Mouse (Mus musculus) lung, embryonic 14.5 days (tissue): ENCODE measurements around the gene Polr2h. TPM values are rescaled to one million over a fixed set of nuclear protein-coding genes. Genes with fewer than 3 reads are reported as not detected.
A peak's percentile ranks its signal among the peaks of the same experiment; 100 is the strongest.

Source experiments
- ATAC-seq: fragments of 200-750 bp; cut with Nextera tagmentation; 2 replicates; pipeline ENCODE4 v1.8.0; 2017; ENCODE audit warnings: mild to moderate bottlenecking, moderate TSS enrichment, moderate library complexity; ENCODE audit not compliant: insufficient read depth
- DNase-seq: peaks from one replicate; pipeline ENCODE4 v3.0.0-alpha.2; 2015
- H3K27ac ChIP-seq: fragments of 300-500 bp; sonication (generic); 2 replicates; pipeline ENCODE4 v1.5.1; 2014; ENCODE audit warnings: low read depth, mild to moderate bottlenecking, moderate library complexity
- H3K27me3 ChIP-seq: fragments of 300-500 bp; sonication (generic); 2 replicates; pipeline ENCODE4 v1.6.1; 2014; ENCODE audit warnings: low read length, control low read depth; ENCODE audit not compliant: insufficient read depth
- H3K36me3 ChIP-seq: fragments of 300-500 bp; sonication (generic); 2 replicates; pipeline ENCODE4 v1.6.1; 2014; ENCODE audit warnings: control low read depth; ENCODE audit not compliant: insufficient read depth
- H3K4me1 ChIP-seq: fragments of 300-500 bp; sonication (generic); 2 replicates; pipeline ENCODE4 v1.6.1; 2014; ENCODE audit warnings: antibody characterized with exemption, control low read depth; ENCODE audit not compliant: insufficient read depth
- H3K4me2 ChIP-seq: fragments of 300-500 bp; sonication (generic); 2 replicates; pipeline ENCODE4 v1.6.1; 2014; ENCODE audit warnings: mild to moderate bottlenecking
- H3K4me3 ChIP-seq: fragments of 300-500 bp; sonication (generic); 2 replicates; pipeline ENCODE4 v1.5.1; 2014; ENCODE audit warnings: low read depth, low read length
- H3K9ac ChIP-seq: fragments of 300-500 bp; sonication (generic); 2 replicates; pipeline ENCODE4 v1.6.1; 2014
- H3K9me3 ChIP-seq: fragments of 300-500 bp; sonication (generic); 2 replicates; pipeline ENCODE4 v1.6.1; 2016; ENCODE audit warnings: low read depth, low read length, control low read depth
- CTCF ChIP-seq: IDR thresholded peaks from 2 replicates; pipeline ENCODE4 v1.5.1; 2016; ENCODE audit warnings: antibody characterized with exemption, low read depth
- WGBS: fragments of 180-500 bp; shearing (Covaris S2); extraction: QIAGEN DNeasy Blood & Tissue Kit; methylation state at CpG from one replicate; pipeline ENCODE4 v1.1.7; 2014; 5-methylcytosine and 5-hydroxymethylcytosine counted together
- polyA plus RNA-seq: library from polyadenylated mRNA; unstranded; fragments of >200 nt; fragmentation: Nextera tagmentation; extraction: Ambion mirVana; gene quantifications from 2 replicates; pipeline ENCODE4 v1.2.1, GENCODE M21; 2014

The Polr2h gene
- polyA plus RNA-seq, 1 experiment from 2014 or later = 114 TPM

- 84% methylated on average over 2 of the region's 2 CpGs for WGBS
- H3K36me3 ChIP-seq = peaks cover 25% of the 10 kb centered on the region
Observed at GRCm38 (mm10) chr16:20706407-20707055, 10.9 kb upstream of the Polr2h start.

GRCm38 (mm10) chr16:20708220-20708938 lies 9.1 kb upstream of the Polr2h start:
- H3K4me2 ChIP-seq = no peak overlapping the region
- no peak for ATAC-seq
- no peak for TF ChIP-seq CTCF
- no peaks in the 10 kb centered on the region for H3K9me3 ChIP-seq
- no peak for DNase-seq
- H3K27ac ChIP-seq = no peak overlapping the region
- H3K27me3 ChIP-seq = no peaks in the 10 kb centered on the region
- no peaks in the 10 kb centered on the region for H3K4me1 ChIP-seq
- no peak overlapping the region for H3K9ac ChIP-seq
- peaks cover 35% of the 10 kb centered on the region for H3K36me3 ChIP-seq
- H3K4me3 ChIP-seq = no peak overlapping the region
- 94% methylated on average over 21 of the region's 21 CpGs for WGBS

More at GRCm38 (mm10) chr16:20706407-20707055, 10.9 kb upstream of the Polr2h start:
- Histone ChIP-seq H3K4me3 (no peak overlapping the region), H3K4me2 (no peak overlapping the region), H3K27ac (0 out of 2 replicates have a peak overlapping the region, but pooled peaks have one; percentile 6), H3K9me3 (no peaks in the 10 kb centered on the region), H3K4me1 (peaks cover 3% of the 10 kb centered on the region; the same call in 1 of the 2 replicates), H3K27me3 (no peaks in the 10 kb centered on the region), H3K9ac (no peak overlapping the region)
- no peak for ATAC-seq
- no peak for DNase-seq
- no peak for TF ChIP-seq CTCF

- Histone ChIP-seq H3K36me3 (peaks cover 35% of the 10 kb centered on the region), H3K27ac (no peak overlapping the region), H3K4me2 (no peak overlapping the region), H3K4me3 (no peak overlapping the region), H3K4me1 (no peaks in the 10 kb centered on the region), H3K27me3 (no peaks in the 10 kb centered on the region), H3K9me3 (no peaks in the 10 kb centered on the region), H3K9ac (no peak overlapping the region)
- no peak; the same call in 1 of the 2 replicates for ATAC-seq
- 73% methylated on average over 19 of the region's 19 CpGs for WGBS
- peak; percentile 77 for DNase-seq
- peak; percentile 78 for TF ChIP-seq CTCF
Observed at GRCm38 (mm10) chr16:20708939-20709734, 8.3 kb upstream of the Polr2h start.

GRCm38 (mm10) chr16:20710370-20710769 lies 7.1 kb upstream of the Polr2h start:
- peaks cover 35% of the 10 kb centered on the region for H3K36me3 ChIP-seq
- no peaks in the 10 kb centered on the region for H3K9me3 ChIP-seq
- no peak for DNase-seq
- peaks cover 9% of the 10 kb centered on the region for H3K4me1 ChIP-seq
- no peak overlapping the region for H3K4me2 ChIP-seq
- ATAC-seq = no peak
- no peak overlapping the region for H3K4me3 ChIP-seq
- no peaks in the 10 kb centered on the region for H3K27me3 ChIP-seq
- H3K27ac ChIP-seq = no peak overlapping the region
- no peak for TF ChIP-seq CTCF
- WGBS = 90% methylated on average over 11 of the region's 11 CpGs
- H3K9ac ChIP-seq = no peak overlapping the region

GRCm38 (mm10) chr16:20710810-20711209 lies 6.7 kb upstream of the Polr2h start:
- Histone ChIP-seq H3K4me2 (no peak overlapping the region), H3K9me3 (no peaks in the 10 kb centered on the region), H3K27me3 (no peaks in the 10 kb centered on the region), H3K27ac (no peak overlapping the region), H3K36me3 (peaks cover 35% of the 10 kb centered on the region), H3K9ac (no peak overlapping the region), H3K4me1 (peaks cover 9% of the 10 kb centered on the region), H3K4me3 (no peak overlapping the region)
- DNase-seq (no peak), ATAC-seq (no peak)
- no peak for TF ChIP-seq CTCF
- WGBS = 71% methylated on average over 4 of the region's 4 CpGs

- Histone ChIP-seq H3K4me2 (no peak overlapping the region), H3K9me3 (no peaks in the 10 kb centered on the region), H3K4me3 (no peak overlapping the region), H3K9ac (no peak overlapping the region), H3K36me3 (peaks cover 31% of the 10 kb centered on the region), H3K27me3 (no peaks in the 10 kb centered on the region), H3K4me1 (peaks cover 9% of the 10 kb centered on the region), H3K27ac (no peak overlapping the region)
- WGBS = 78% methylated on average over 9 of the region's 9 CpGs
- DNase-seq (no peak), ATAC-seq (no peak)
- no peak for TF ChIP-seq CTCF
Observed at GRCm38 (mm10) chr16:20712190-20712589, 5.3 kb upstream of the Polr2h start.

- no peak for TF ChIP-seq CTCF
- no peaks in the 10 kb centered on the region for H3K27me3 ChIP-seq
Observed at GRCm38 (mm10) chr16:20712889-20713288, 4.6 kb upstream of the Polr2h start.

More at GRCm38 (mm10) chr16:20712889-20713288, 4.6 kb upstream of the Polr2h start:
- Histone ChIP-seq H3K27ac (no peak overlapping the region), H3K4me1 (peaks cover 9% of the 10 kb centered on the region), H3K9me3 (no peaks in the 10 kb centered on the region), H3K4me2 (no peak overlapping the region), H3K36me3 (peaks cover 26% of the 10 kb centered on the region), H3K9ac (no peak overlapping the region), H3K4me3 (no peak overlapping the region)
- WGBS = 81% methylated on average over 7 of the region's 7 CpGs
- DNase-seq (no peak), ATAC-seq (no peak)
